Mouse (Mus musculus) c-Kit-positive CD71-negative TER-119-negative erythroid progenitor cells, embryonic 14.5 days (primary cell): Measurements from ENCODE around the gene Gopc.
"Not testable (repeated sequence)": the region's sequence is repeated elsewhere in the genome, so short reads cannot be mapped to it uniquely, and the experiment has no call there.

ENCODE experiments used
- DNase-seq: peaks from one replicate; pipeline ENCODE4 v3.0.0-alpha.2; 2013; ENCODE audit warnings: low read depth

Gene Gopc

DNA sequence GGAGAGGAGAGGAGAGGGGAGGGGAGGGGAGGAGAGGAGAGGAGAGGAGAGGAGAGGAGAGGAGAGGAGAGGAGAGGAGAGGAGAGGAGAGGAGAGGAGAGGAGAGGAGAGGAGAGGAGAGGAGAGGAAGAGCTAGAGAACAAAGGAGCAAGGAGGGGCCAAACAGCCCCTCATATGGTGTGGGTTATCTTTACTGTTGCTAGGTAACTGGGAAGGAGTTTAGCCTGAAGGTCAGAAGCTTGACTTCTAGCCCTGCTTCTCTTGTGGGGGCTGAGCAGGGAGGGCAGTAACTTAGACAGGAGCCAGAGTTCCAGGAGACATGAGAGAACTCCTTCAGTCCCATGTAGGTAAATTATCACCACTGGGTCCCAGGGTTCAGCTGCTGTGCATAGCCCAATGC, 83.4 kb downstream of the Gopc start:
- not testable (repeated sequence) for DNase-seq

DNA sequence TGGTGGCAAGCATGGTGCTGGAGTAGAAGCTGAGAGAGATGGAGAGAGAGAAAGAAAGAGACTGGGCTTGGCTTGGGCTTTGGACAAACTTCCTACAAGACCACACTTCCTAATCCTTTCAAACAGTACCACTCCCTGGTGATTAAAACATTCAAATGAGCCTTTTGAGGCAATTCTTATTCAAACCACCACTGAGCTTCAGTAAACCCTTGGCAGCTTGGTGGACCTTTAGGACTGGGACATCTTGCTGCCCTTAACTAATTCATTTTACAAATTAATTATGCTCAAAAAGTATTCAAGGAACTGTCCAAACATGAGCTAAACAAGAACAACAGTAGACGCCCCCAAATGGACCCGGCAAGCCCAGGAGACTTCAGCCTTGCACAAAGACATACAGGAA, 86.0 kb downstream of the Gopc start:
- no peak for DNase-seq

DNA sequence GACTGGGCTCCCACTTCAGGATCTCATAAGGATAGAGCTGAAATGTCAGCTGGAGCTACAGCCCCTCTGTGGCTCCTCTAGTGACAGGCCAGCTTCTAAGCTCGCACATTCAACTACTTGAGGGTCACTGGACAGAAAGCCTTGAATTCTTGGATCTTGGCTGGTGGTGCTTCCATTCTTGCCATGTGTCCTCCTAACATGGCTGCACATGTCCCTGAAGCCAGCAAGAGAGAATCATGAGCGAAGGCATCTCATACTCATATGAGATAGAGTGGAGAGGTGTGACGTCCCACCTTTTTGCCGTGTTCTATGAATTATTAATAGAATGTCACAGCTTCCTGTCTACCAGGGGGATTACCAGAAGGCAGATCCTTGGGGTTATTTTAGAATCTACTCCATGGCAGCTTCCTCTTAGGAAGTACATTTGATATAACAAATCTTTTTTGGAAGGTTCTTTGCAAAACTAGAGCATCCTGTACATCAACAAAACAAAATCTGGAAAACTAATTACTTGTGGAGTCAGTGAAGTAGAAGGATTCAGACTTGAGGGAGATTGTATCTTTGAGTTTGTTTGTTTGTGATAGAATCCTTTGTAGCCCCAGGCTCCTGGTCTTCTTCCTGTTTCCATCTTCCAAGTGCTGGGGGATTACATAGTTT, 87.9 kb downstream of the Gopc start:
- no peak for DNase-seq

DNA sequence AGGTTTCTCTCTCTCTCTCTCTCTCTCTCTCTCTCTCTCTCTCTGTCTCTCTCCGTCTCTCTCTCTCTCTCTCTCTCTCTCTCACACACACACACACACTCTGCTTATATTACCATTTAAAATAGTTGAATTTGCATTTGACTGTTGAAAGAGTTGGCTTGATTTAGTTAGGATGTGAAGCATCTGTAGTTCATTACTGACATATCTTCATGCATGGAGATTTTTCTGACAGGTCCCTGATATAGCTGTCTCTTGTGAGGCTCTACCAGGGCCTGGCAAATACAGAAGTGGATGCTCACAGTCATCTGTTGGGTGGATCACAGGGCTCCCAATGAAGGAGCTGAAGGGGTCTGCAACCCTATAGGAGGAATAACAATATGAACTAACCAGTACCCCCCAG, 89.5 kb downstream of the Gopc start:
- DNase-seq = not testable (repeated sequence)

DNA sequence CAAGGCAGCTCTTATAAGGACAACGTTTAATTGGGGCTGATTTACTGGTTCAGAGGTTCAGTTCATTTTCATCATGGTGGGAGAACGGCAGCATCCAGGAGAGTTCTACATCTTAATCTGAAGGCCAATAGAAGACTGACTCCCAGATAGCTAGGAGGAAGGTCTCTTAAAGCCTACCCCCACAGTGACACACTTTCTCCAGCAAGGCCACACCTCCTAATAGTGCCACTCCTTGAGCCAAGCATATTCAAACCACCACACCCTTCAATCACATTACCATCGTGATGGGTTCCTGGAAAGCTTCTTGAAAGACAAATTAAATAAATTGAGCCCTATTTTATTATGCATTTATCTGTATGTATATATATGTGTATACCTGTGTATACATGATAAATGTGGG, 92.7 kb downstream of the Gopc start:
- no peak for DNase-seq

DNA sequence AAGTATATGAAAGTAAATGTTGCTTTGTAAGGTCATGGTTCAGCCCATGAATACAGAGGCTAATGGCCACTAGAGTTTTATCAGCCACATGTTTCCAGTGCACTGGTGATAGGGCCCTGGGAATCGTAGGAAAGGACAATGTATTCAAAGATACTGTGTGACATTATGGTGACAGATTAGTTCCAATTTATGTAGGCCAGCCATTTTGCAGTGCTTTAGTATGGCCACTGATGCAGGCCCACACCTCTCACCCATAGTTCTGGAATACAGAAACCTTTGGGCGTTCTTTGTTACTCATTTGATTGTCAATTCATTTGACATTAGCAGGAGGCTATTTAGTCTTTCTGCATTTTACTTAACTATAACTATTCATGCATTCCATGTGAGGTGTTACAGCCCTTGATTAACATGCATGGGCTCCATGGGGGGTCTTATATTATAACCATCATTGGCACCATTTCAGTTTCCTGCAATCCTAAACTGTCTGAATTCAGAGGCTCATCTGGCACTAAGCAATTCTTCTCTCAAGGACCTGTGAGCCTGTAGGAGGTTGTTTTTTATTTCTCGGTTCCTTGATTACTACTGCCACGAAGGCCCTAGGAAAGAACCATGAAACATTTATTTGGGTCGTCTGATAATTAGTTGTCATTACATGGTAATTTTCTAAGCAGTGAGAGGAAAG, 93.9 kb downstream of the Gopc start:
- DNase-seq = no peak
